Mouse (Mus musculus): ENCODE results near the gene Scrn1. TPM values are rescaled to one million over a fixed set of nuclear protein-coding genes. Genes with fewer than 3 reads are reported as not detected.

Scrn1 gene
- polyA plus RNA-seq, 1 experiment from 2014 or later, result 73.3 TPM

- no peak for ATAC-seq (ENCODE audit: low FRiP score)
- Histone ChIP-seq H3K9ac (ENCODE audit: low read length) (no peak overlapping the region), H3K27ac (ENCODE audit: low read depth, low read length) (no peak overlapping the region), H3K27me3 (ENCODE audit: control insufficient read depth, insufficient read depth, low read length) (no peaks in the 10 kb centered on the region), H3K4me1 (ENCODE audit: control insufficient read depth, insufficient read depth, low read length) (peaks cover 35% of the 10 kb centered on the region), H3K4me3 (ENCODE audit: low read depth, low read length) (no peak overlapping the region), H3K36me3 (ENCODE audit: control insufficient read depth, insufficient read depth, low read length) (peaks cover 10% of the 10 kb centered on the region), H3K4me2 (no peak overlapping the region), H3K9me3 (ENCODE audit: control insufficient read depth, low read length) (no peaks in the 10 kb centered on the region; the same call in 1 of the 2 replicates)
- WGBS, result 83% methylated on average over 7 of the region's 7 CpGs
- no peak for DNase-seq (ENCODE audit: low spot score, missing footprints)
These were observed 23.5 kb downstream of the Scrn1 start for GRCm38 (mm10) chr6:54542836-54543235.

DNA sequence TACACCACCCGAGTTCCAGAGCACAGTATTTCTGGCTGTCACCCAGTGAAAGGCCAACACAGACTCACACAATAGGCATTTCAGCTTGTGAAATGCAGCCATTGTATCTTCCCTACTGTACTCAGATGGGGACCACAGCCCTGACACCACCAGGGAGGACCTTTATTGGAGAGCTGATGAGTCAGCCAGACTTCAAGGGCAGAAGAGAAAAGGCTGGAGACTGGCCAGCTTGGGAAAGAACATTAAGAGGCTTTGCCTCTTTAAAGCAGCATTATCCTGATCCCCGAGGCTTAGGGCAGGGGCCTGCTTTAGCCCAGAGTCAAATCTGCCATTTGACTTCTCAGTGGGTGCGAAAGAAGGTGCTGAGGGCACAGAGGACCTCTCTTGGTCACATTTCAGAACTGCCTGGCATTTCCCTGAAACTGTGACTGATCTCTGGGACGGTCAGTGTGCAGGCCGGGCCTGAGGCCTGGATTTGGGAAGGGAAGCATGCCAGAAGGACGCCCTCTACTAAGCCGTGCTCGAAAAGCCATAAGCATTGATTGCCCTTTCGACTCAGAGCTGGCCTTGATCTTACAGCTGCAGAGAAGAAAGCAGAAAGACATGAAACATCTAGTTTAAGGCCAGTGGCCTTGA, 25.9 kb downstream of the Scrn1 start:
- H3K36me3 ChIP-seq (ENCODE audit: control insufficient read depth, insufficient read depth, low read length), result peaks cover 10% of the 10 kb centered on the region
- H3K4me2 ChIP-seq, result no peak overlapping the region
- WGBS, result 37% methylated on average over 9 of the region's 9 CpGs
- H3K4me1 ChIP-seq (ENCODE audit: control insufficient read depth, insufficient read depth, low read length), result peaks cover 37% of the 10 kb centered on the region
- DNase-seq (ENCODE audit: low spot score, missing footprints) (no peak), ATAC-seq (ENCODE audit: low FRiP score) (no peak)
- H3K27me3 ChIP-seq (ENCODE audit: control insufficient read depth, insufficient read depth, low read length), result no peaks in the 10 kb centered on the region
- H3K9me3 ChIP-seq (ENCODE audit: control insufficient read depth, low read length), result no peaks in the 10 kb centered on the region; the same call in 1 of the 2 replicates
- H3K9ac ChIP-seq (ENCODE audit: low read length), result peak overlapping the region; percentile 27; the same call in 1 of the 2 replicates
- H3K4me3 ChIP-seq (ENCODE audit: low read depth, low read length), result no peak overlapping the region
- H3K27ac ChIP-seq (ENCODE audit: low read depth, low read length), result no peak overlapping the region

GRCm38 (mm10) chr6:54539396-54539795, 26.9 kb downstream of the Scrn1 start:
- H3K4me1 ChIP-seq (ENCODE audit: control insufficient read depth, insufficient read depth, low read length), result peaks cover 37% of the 10 kb centered on the region
- peaks cover 8% of the 10 kb centered on the region for H3K36me3 ChIP-seq (ENCODE audit: control insufficient read depth, insufficient read depth, low read length)
- no peak overlapping the region for H3K4me2 ChIP-seq
- no peaks in the 10 kb centered on the region for H3K27me3 ChIP-seq (ENCODE audit: control insufficient read depth, insufficient read depth, low read length)
- H3K9me3 ChIP-seq (ENCODE audit: control insufficient read depth, low read length), result no peaks in the 10 kb centered on the region; the same call in 1 of the 2 replicates
- 81% methylated on average over 7 of the region's 7 CpGs for WGBS
- no peak overlapping the region for H3K9ac ChIP-seq (ENCODE audit: low read length)
- H3K27ac ChIP-seq (ENCODE audit: low read depth, low read length), result peak overlapping the region; percentile 53; the same call in 1 of the 2 replicates
- no peak overlapping the region for H3K4me3 ChIP-seq (ENCODE audit: low read depth, low read length)
- ATAC-seq (ENCODE audit: low FRiP score), result no peak
- DNase-seq (ENCODE audit: low spot score, missing footprints), result no peak

DNA sequence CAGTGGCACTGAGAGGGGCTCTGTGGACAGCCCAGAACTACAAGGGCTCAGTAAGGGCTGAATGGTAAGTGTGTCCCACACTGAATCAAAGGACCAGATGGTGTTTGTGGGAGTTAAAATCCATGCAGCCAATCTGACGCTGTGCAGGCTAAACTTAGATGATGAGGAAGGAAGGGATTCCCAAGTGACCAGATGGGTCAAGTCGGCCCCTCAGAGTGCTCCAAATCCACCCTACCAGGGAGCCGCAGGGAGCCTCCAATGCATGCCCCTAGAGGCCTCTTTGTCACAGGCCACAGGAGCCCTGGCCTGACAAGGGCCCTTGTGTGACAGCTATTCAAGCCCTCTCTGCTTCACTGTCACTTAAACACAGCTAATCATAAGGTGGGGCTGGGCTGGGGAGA, 27.5 kb downstream of the Scrn1 start:
- no peak overlapping the region for H3K4me3 ChIP-seq (ENCODE audit: low read depth, low read length)
- H3K27me3 ChIP-seq (ENCODE audit: control insufficient read depth, insufficient read depth, low read length), result no peaks in the 10 kb centered on the region
- H3K27ac ChIP-seq (ENCODE audit: low read depth, low read length), result peak overlapping the region; percentile 53
- no peak overlapping the region for H3K4me2 ChIP-seq
- peaks cover 37% of the 10 kb centered on the region for H3K4me1 ChIP-seq (ENCODE audit: control insufficient read depth, insufficient read depth, low read length)
- H3K9ac ChIP-seq (ENCODE audit: low read length), result no peak overlapping the region
- ATAC-seq (ENCODE audit: low FRiP score) (peak; percentile 78), DNase-seq (ENCODE audit: low spot score, missing footprints) (no peak)
- no peaks in the 10 kb centered on the region; the same call in 1 of the 2 replicates for H3K9me3 ChIP-seq (ENCODE audit: control insufficient read depth, low read length)
- H3K36me3 ChIP-seq (ENCODE audit: control insufficient read depth, insufficient read depth, low read length), result peaks cover 6% of the 10 kb centered on the region
- 6% methylated on average over 3 of the region's 3 CpGs for WGBS

DNA sequence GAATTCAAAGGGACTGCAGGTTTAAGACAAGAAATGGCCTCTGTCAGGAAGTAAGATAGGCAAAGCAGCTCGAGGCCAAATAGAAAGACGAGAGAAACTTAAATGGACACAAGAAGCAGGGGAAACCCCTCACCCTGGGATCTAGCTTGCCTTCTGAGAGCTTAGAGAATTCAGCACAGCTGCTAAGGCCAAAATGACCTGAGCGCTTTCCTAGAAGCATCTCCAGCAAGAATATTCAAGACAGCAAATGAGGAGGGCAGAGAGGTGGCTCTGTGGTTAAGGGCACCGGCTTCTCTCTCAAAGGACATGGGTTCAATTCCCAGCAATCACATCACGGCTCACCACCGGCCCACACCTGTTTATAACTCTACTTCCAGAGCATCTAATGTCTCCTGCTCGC, 29.2 kb downstream of the Scrn1 start:
- no peak overlapping the region for H3K4me3 ChIP-seq (ENCODE audit: low read depth, low read length)
- no peaks in the 10 kb centered on the region for H3K9me3 ChIP-seq (ENCODE audit: control insufficient read depth, low read length)
- no peaks in the 10 kb centered on the region for H3K27me3 ChIP-seq (ENCODE audit: control insufficient read depth, insufficient read depth, low read length)
- no peak overlapping the region for H3K9ac ChIP-seq (ENCODE audit: low read length)
- no peaks in the 10 kb centered on the region for H3K36me3 ChIP-seq (ENCODE audit: control insufficient read depth, insufficient read depth, low read length)
- ATAC-seq (ENCODE audit: low FRiP score) (no peak), DNase-seq (ENCODE audit: low spot score, missing footprints) (no peak)
- no peak overlapping the region for H3K4me2 ChIP-seq
- 83% methylated on average over 7 of the region's 7 CpGs for WGBS
- peaks cover 32% of the 10 kb centered on the region for H3K4me1 ChIP-seq (ENCODE audit: control insufficient read depth, insufficient read depth, low read length)
- no peak overlapping the region for H3K27ac ChIP-seq (ENCODE audit: low read depth, low read length)

- Histone ChIP-seq H3K9me3 (ENCODE audit: control insufficient read depth, low read length) (no peaks in the 10 kb centered on the region), H3K4me3 (ENCODE audit: low read depth, low read length) (no peak overlapping the region), H3K4me2 (no peak overlapping the region), H3K4me1 (ENCODE audit: control insufficient read depth, insufficient read depth, low read length) (peaks cover 30% of the 10 kb centered on the region), H3K9ac (ENCODE audit: low read length) (no peak overlapping the region), H3K27ac (ENCODE audit: low read depth, low read length) (no peak overlapping the region), H3K36me3 (ENCODE audit: control insufficient read depth, insufficient read depth, low read length) (no peaks in the 10 kb centered on the region), H3K27me3 (ENCODE audit: control insufficient read depth, insufficient read depth, low read length) (no peaks in the 10 kb centered on the region)
- no peak for ATAC-seq (ENCODE audit: low FRiP score)
- no peak for DNase-seq (ENCODE audit: low spot score, missing footprints)
- 93% methylated on average over 4 of the region's 4 CpGs for WGBS
These were observed 30.8 kb downstream of the Scrn1 start for GRCm38 (mm10) chr6:54535485-54535884.

- H3K4me3 ChIP-seq (ENCODE audit: low read depth, low read length), result no peak overlapping the region
- H3K4me1 ChIP-seq (ENCODE audit: control insufficient read depth, insufficient read depth, low read length), result peaks cover 3% of the 10 kb centered on the region; the same call in 1 of the 2 replicates
- WGBS, result 72% methylated on average over 8 of the region's 8 CpGs
- H3K9me3 ChIP-seq (ENCODE audit: control insufficient read depth, low read length), result no peaks in the 10 kb centered on the region
- H3K36me3 ChIP-seq (ENCODE audit: control insufficient read depth, insufficient read depth, low read length), result no peaks in the 10 kb centered on the region
- no peak overlapping the region for H3K9ac ChIP-seq (ENCODE audit: low read length)
- no peak for DNase-seq (ENCODE audit: low spot score, missing footprints)
- H3K4me2 ChIP-seq, result no peak overlapping the region
- no peak for ATAC-seq (ENCODE audit: low FRiP score)
- H3K27ac ChIP-seq (ENCODE audit: low read depth, low read length), result no peak overlapping the region
- H3K27me3 ChIP-seq (ENCODE audit: control insufficient read depth, insufficient read depth, low read length), result no peaks in the 10 kb centered on the region
These were observed 35.2 kb downstream of the Scrn1 start for GRCm38 (mm10) chr6:54531048-54531481.

GRCm38 (mm10) chr6:54530182-54530581, 36.1 kb downstream of the Scrn1 start:
- no peaks in the 10 kb centered on the region for H3K9me3 ChIP-seq (ENCODE audit: control insufficient read depth, low read length)
- WGBS, result 81% methylated on average over 2 of the region's 2 CpGs

GRCm38 (mm10) chr6:54528666-54529065, 37.6 kb downstream of the Scrn1 start:
- H3K27ac ChIP-seq (ENCODE audit: low read depth, low read length), result no peak overlapping the region
- ATAC-seq (ENCODE audit: low FRiP score) (no peak), DNase-seq (ENCODE audit: low spot score, missing footprints) (no peak)
- peaks cover 3% of the 10 kb centered on the region; the same call in 1 of the 2 replicates for H3K4me1 ChIP-seq (ENCODE audit: control insufficient read depth, insufficient read depth, low read length)
- H3K36me3 ChIP-seq (ENCODE audit: control insufficient read depth, insufficient read depth, low read length), result 0 out of 2 replicates have a peak, but pooled peaks cover 6% of the 10 kb centered on the region
- no peak overlapping the region for H3K4me2 ChIP-seq
- H3K27me3 ChIP-seq (ENCODE audit: control insufficient read depth, insufficient read depth, low read length), result no peaks in the 10 kb centered on the region
- no peaks in the 10 kb centered on the region for H3K9me3 ChIP-seq (ENCODE audit: control insufficient read depth, low read length)
- H3K9ac ChIP-seq (ENCODE audit: low read length), result no peak overlapping the region
- WGBS, result 90% methylated on average over 8 of the region's 8 CpGs
- H3K4me3 ChIP-seq (ENCODE audit: low read depth, low read length), result no peak overlapping the region

More at GRCm38 (mm10) chr6:54530182-54530581, 36.1 kb downstream of the Scrn1 start:
- Histone ChIP-seq H3K9ac (ENCODE audit: low read length) (no peak overlapping the region), H3K4me3 (ENCODE audit: low read depth, low read length) (no peak overlapping the region), H3K4me2 (no peak overlapping the region), H3K36me3 (ENCODE audit: control insufficient read depth, insufficient read depth, low read length) (no peaks in the 10 kb centered on the region), H3K27me3 (ENCODE audit: control insufficient read depth, insufficient read depth, low read length) (no peaks in the 10 kb centered on the region), H3K4me1 (ENCODE audit: control insufficient read depth, insufficient read depth, low read length) (peaks cover 3% of the 10 kb centered on the region; the same call in 1 of the 2 replicates), H3K27ac (ENCODE audit: low read depth, low read length) (no peak overlapping the region)
- no peak for DNase-seq (ENCODE audit: low spot score, missing footprints)
- ATAC-seq (ENCODE audit: low FRiP score), result no peak

Measured in midbrain, embryonic 11.5 days (tissue).